Mouse (Mus musculus) bone marrow macrophage, adult 2 months (primary cell): ENCODE measurements at regions not wholly inside any gene's neighbourhood (a gene's known extent, or its start where the extent isn't known, plus 50 kb on each side); places are given as distances from the start of the nearest gene placed in this dataset.

Experiments
- CTCF ChIP-seq: IDR thresholded peaks from 2 replicates; pipeline ENCODE4 v1.5.1; 2012; ENCODE audit warnings: low read depth, mild to moderate bottlenecking, low read length, moderate library complexity
- POLR2A ChIP-seq: IDR thresholded peaks from 2 replicates; pipeline ENCODE4 v1.6.1; 2012; ENCODE audit warnings: mild to moderate bottlenecking, low read depth, low read length, borderline replicate concordance

- TF ChIP-seq CTCF = no peak
- no peak for TF ChIP-seq POLR2A
These were observed 279.9 kb downstream of the Sox4 start for GRCm38 (mm10) chr13:28673622-28674021.
